Mouse (Mus musculus) liver, postnatal 0 days (tissue): ENCODE measurements around the gene Rps27l. TPM values are rescaled to one million over a fixed set of nuclear protein-coding genes. Genes with fewer than 3 reads are reported as not detected.

Experiments used
- ATAC-seq: fragments of 200-750 bp; cut with Nextera tagmentation; 2 replicates; pipeline ENCODE4 v1.8.0; 2017; ENCODE audit warnings: mild to moderate bottlenecking, moderate library complexity
- DNase-seq: peaks from one replicate; pipeline ENCODE4 v3.0.0-alpha.2; 2016
- H3K27ac ChIP-seq: fragments of 300-500 bp; sonication (generic); 2 replicates; pipeline ENCODE4 v1.5.1; 2014; ENCODE audit warnings: antibody characterized with exemption, moderate library complexity, mild to moderate bottlenecking, low read depth
- H3K27me3 ChIP-seq: fragments of 300-500 bp; sonication (generic); 2 replicates; pipeline ENCODE4 v1.6.1; 2014; ENCODE audit warnings: low read length, control low read depth, mixed read lengths; ENCODE audit not compliant: insufficient read depth
- H3K36me3 ChIP-seq: fragments of 300-500 bp; sonication (generic); replicated peaks from 2 replicates; pipeline ENCODE4 v1.6.1; 2014; ENCODE audit warnings: mild to moderate bottlenecking, control low read depth, low read length, moderate library complexity, mixed read lengths; ENCODE audit not compliant: insufficient read depth
- H3K4me1 ChIP-seq: fragments of 300-500 bp; sonication (generic); 2 replicates; pipeline ENCODE4 v1.6.1; 2014; ENCODE audit warnings: antibody characterized with exemption, mild to moderate bottlenecking, control low read depth; ENCODE audit not compliant: insufficient read depth
- H3K4me2 ChIP-seq: fragments of 300-500 bp; sonication (generic); 2 replicates; pipeline ENCODE4 v1.6.1; 2014; ENCODE audit warnings: low read depth, mild to moderate bottlenecking, low read length, moderate library complexity, mixed read lengths
- H3K4me3 ChIP-seq: fragments of 300-500 bp; sonication (generic); 2 replicates; pipeline ENCODE4 v1.5.1; 2014; ENCODE audit warnings: low read depth, low read length
- H3K9ac ChIP-seq: fragments of 300-500 bp; sonication (generic); replicated peaks from 2 replicates; pipeline ENCODE4 v1.6.1; 2014; ENCODE audit warnings: mild to moderate bottlenecking, moderate library complexity
- H3K9me3 ChIP-seq: fragments of 300-500 bp; sonication (generic); 2 replicates; pipeline ENCODE4 v1.6.1; 2016; ENCODE audit warnings: mild to moderate bottlenecking, control low read depth, low read length, mixed read lengths
- CTCF ChIP-seq: sonication (generic); IDR thresholded peaks from 2 replicates; pipeline ENCODE4 v1.5.1; 2016; ENCODE audit warnings: antibody characterized with exemption, low read depth
- EP300 ChIP-seq: IDR thresholded peaks from 2 replicates; pipeline ENCODE4 v1.6.1; 2016; ENCODE audit warnings: antibody characterized with exemption, low read depth, mild to moderate bottlenecking
- WGBS: fragments of 180-500 bp; shearing (Covaris S2); extraction: QIAGEN DNeasy Blood & Tissue Kit; methylation state at CpG from one replicate; pipeline ENCODE4 v1.1.7; 2014; ENCODE audit not compliant: insufficient replicate concordance; 5-methylcytosine and 5-hydroxymethylcytosine counted together
- polyA plus RNA-seq: library from polyadenylated mRNA; unstranded; fragments of >200 nt; fragmentation: Nextera tagmentation; extraction: Ambion mirVana; gene quantifications from 2 replicates; pipeline ENCODE4 v1.2.1, GENCODE M21; 2015

The Rps27l gene
- polyA plus RNA-seq, 1 experiment from 2014 or later: 587 TPM

- 60% methylated on average over 8 of the region's 8 CpGs for WGBS
- no peak; the same call in 1 of the 2 replicates for ATAC-seq
- H3K9ac ChIP-seq: no peak overlapping the region; the same call in 1 of the 2 replicates
Measured at GRCm38 (mm10) chr9:66991750-66992410, 46.0 kb downstream of the Rps27l start.

More at GRCm38 (mm10) chr9:66991750-66992410, 46.0 kb downstream of the Rps27l start:
- peaks cover 17% of the 10 kb centered on the region for H3K4me1 ChIP-seq
- H3K27ac ChIP-seq: peak overlapping the region; percentile 24; the same call in 1 of the 2 replicates
- TF ChIP-seq CTCF (no peak), EP300 (no peak)
- no peaks in the 10 kb centered on the region for H3K9me3 ChIP-seq
- H3K36me3 ChIP-seq: no peaks in the 10 kb centered on the region
- no peak overlapping the region for H3K4me3 ChIP-seq
- H3K27me3 ChIP-seq: no peaks in the 10 kb centered on the region
- H3K4me2 ChIP-seq: peak overlapping the region; percentile 24
- DNase-seq: no peak

Other genes starting within 250 kb of the Rps27l start
- 0.05 and 0.12 TPM in 2 replicates for gene Car12, start 232.4 kb upstream of the Rps27l start, polyA plus RNA-seq
- 2.0 and 2.1 TPM in 2 replicates for gene Aph1b, start 150.6 kb upstream of the Rps27l start, polyA plus RNA-seq
- gene Gm10647, start 149.0 kb upstream of the Rps27l start, polyA plus RNA-seq: 0.25 and 0.27 TPM in 2 replicates
- gene Aph1c, start 111.4 kb upstream of the Rps27l start, polyA plus RNA-seq: 3.3 and 4.1 TPM in 2 replicates
- 9.1 and 10.7 TPM in 2 replicates for gene Rab8b, start 26.4 kb upstream of the Rps27l start, polyA plus RNA-seq
- 13.3 and 15.2 TPM in 2 replicates for gene Lactb, start 29.4 kb downstream of the Rps27l start, polyA plus RNA-seq
- gene Tpm1, start 103.3 kb downstream of the Rps27l start, polyA plus RNA-seq: 85.7 and 147 TPM in 2 replicates